Mouse (Mus musculus): ENCODE measurements around the gene Ggcx.
"Not testable (repeated sequence)": the region's sequence is repeated elsewhere in the genome, so short reads cannot be mapped to it uniquely, and the experiment has no call there.

The Ggcx gene

DNA sequence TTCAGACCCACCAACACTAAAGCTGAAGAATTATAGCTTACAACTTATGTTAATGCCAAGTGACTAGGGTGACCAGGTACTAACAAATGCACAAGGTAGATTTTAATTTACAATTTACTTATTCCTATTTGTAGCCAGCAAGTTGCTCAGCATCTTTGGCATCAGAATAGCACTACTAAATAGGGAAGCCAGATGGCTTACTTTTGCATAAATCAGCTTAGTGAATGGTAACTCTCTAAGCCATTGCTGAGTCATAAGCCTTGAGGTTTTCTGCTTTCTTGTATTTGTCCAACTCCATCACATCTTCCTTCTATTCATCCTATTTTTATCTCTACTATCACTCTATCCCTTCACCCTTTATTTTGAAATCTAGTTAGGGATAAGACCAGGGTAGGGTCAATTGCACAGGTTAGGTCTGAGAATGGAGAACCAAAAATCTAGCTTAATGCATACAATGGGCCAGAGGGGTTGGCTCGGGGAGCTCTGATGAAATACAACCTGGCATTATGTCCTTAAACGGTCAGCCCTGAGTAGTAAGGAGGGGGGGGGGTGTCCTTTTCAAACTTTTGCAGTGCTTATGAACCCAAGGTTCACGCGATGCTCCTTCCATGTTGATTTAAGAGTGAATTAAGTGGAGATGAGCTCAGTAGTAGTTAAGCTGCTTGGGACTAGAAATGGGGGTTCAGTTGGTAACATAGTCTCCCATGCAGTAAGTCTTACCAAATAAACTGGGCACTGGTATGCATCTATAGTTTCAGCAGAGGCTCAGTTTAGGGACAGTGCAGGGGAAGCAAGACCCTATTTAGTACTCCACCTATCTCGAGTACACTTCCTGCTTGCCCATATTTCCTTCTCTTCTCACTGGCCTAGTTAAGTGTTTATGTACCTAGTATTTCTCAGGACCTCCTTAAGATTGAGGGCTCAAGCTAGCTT, 17.1 kb downstream of the Ggcx start:
- DNase-seq: no peak

DNA sequence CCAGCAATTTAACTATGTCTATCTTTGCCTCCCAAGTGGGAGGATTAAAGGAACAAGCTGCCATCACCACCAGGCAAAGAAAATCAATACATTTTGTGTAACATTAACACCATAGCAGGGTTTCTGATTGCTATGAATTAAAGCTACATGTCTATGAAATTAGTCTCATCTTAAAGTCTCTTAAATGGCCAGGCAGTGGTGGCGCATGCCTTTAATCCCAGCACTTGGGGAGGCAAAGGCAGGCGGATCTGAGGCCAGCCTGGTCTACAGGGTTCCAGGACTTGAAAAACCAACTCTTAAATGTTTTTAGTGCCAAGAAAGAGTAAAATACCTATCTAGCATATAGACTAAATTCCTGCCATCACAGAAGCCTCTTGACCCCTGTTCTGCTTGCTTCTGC, 18.0 kb downstream of the Ggcx start:
- DNase-seq: no peak

- no peak for DNase-seq
These were observed 24.1 kb downstream of the Ggcx start for GRCm38 (mm10) chr6:72438226-72438625.

DNA sequence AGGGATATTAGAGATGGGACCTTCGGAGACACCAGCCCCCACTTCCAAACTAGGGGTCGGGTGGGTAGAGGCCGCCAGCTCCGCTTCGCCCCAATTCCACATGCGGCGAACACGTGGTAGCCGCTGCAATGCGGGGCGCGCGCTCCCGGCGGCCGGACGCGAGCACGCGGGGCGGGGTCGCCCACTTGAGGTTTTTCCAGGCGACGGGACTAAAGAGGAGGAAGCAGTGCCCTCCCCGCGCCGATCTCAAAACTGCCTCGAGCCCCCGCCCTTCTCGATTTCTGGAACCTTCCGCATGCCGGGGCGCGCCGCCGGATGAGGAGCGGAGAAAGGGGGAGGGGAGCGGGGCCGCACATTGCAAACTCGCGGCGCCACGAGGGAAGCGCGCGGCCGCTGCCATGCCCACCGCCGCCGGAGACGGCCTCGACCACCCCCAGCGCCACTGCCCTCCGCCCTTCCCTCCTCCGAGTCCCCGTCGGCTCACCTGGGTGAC, 24.8 kb downstream of the Ggcx start:
- peak; percentile 93 for DNase-seq

GRCm38 (mm10) chr6:72439355-72440185, 25.5 kb downstream of the Ggcx start, which contains the start of gene Mat2a:
Gene Mat2a (minus strand): TSS chr6:72439558.
- DNase-seq: peak; percentile 96

DNA sequence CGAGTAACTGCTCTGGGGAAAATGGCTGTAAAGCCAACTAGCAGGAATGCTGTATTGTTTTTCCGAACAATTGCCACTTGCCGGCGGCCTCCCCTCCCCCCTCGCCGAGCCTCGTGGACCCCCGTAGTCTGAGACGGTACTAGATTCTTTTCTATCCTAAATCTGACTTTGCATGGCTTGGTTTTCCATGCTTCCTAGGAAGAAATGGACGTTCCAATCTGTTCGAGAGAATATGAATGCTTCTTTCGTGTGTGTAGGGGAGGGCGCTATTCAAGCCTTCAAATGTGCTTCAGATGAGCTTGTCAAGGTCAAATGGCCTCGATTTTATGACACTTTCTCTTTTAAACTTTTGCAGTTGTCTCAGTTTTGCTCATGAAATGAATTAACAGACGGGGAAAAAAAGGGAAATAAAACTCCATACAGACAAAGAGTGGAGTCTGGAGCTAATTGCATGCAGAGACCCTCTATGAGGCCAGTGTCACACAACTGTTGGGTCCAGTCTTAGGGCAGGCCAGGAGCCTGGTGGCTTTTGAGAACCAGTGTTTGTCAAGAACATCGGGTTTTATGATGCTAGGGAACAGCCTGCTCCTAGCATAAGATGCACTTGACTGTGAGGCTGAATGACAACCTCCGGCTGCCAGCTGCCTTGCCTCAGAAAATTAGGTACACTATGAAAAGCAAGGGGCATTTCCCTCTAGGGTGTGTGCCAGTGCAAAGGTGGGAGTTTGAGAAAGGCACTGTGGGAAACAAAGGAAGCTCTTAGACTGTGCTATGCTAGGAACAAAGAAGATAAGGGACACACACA, 26.3 kb downstream of the Ggcx start:
- DNase-seq: no peak

DNA sequence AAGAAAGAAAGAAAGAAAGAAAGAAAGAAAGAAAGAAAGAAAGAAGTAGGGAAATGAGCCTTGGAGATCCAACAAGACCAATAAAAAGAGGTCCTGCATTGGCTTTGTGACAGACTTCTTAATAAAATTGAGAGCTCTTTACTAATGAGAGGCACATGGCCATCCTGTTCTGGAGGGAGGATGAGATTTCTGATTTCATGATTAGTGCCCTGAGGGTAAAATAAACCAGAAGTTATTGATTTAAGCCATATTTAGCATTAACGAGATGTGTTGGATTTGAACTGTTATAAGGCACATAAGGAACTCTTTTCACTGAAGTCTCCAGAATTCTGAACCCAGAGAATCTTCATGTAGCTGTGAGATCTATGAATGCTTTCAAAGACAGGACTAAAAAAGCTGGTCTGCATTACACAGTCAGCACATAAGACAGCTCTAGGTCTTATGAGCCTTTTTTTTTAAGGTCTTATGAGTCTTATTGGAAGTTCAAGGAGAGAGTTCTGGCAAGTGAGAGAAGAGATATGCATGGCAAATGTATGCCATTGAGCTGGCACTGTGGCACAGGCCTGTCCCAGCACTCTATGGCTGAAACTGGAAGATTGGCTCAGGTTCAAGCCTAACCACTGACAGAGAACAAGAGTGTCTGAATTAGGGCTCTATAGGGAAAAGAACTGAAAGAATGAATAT, 29.0 kb downstream of the Ggcx start:
- no peak for DNase-seq

- DNase-seq: no peak
These were observed 30.9 kb downstream of the Ggcx start for GRCm38 (mm10) chr6:72445011-72445410.

- DNase-seq: no peak
These were observed 33.4 kb downstream of the Ggcx start for GRCm38 (mm10) chr6:72447487-72447886.

DNA sequence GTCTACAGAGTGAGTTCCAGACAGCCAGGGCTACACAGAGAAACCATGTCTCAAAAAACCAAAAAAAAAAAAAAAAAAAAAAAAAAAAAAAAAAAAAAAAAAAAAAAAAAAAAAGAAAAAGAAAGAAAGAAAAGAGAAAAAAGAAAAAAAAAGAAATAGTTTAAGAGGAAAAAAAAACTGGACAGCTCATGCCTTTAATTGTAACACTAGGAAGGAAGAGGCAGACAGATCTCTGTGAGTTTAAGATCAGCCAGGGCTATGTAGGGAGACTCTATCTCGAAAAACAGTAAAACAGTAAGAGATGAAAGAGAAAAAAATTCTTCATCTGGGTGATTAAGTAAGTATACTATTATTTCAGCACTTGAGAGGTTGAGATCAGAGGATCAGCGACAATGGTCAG, 37.7 kb downstream of the Ggcx start:
- not testable (repeated sequence) for DNase-seq

DNA sequence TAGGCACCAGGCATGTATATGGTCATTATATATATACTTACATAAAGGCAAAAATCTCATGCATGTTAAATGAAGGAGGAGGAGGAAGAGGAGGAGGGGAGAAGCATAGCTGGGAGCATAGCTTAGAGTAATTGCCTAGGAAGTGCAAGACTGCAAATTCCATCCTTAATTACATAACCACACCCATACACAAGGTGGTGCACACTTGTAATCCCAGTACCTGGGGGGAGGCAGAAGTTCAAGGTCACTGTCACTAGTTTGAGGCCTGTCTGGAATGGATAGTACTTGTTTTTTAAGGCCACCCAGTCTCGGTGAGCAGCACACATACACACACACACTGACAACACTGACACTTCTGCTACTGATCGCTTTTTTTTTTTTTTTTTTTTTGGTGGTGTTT, 38.2 kb downstream of the Ggcx start:
- DNase-seq: no peak

DNA sequence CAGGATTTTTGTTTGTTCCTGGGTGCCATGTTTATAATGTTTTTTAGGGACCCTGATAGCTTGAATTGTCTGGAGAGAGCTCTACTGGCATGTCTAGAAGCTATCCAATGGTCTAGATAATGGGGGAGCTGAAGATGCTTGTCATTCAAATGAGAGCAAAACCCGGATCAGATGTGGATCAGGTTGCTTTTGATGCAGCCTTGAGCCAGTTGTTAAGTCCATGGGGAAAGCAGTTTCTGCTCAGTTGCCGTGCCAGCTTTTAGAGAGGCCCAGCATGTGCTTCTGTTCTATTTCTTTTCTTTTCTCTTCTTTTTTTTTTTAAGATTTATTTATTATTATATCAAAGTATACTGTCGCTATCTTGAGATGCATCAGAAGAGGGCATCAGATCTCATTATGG, 39.5 kb downstream of the Ggcx start:
- no peak for DNase-seq

- no peak for DNase-seq
These were observed 40.1 kb downstream of the Ggcx start for GRCm38 (mm10) chr6:72454072-72454746.

DNA sequence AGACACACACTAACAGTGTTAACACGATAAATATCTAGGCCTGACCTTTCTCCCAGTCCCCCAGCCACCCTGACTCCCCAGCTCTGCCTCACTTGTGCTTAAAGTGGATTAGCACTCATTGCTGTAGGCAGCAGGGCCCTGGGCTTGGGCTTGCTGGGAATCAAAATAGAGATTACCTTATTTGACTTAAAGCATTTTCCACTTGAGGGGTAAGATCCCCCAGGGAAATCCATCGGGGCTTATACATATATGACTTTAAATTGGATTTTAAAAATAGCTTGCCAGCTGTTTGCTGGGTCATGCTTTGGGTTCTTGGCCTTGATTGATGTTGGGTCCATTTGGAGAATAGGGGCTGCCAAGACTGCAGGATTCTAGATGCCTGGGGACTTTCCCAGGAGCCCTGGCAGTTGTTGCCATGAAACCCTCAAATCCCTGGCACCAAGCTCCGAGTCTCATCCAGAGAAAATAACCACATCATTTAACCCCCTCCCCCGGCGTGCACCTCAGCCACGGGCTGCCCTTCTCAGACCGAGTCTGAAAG, 40.8 kb downstream of the Ggcx start:
- peak; percentile 21 for DNase-seq

- DNase-seq: no peak
These were observed 42.5 kb downstream of the Ggcx start for GRCm38 (mm10) chr6:72456567-72456966.

DNA sequence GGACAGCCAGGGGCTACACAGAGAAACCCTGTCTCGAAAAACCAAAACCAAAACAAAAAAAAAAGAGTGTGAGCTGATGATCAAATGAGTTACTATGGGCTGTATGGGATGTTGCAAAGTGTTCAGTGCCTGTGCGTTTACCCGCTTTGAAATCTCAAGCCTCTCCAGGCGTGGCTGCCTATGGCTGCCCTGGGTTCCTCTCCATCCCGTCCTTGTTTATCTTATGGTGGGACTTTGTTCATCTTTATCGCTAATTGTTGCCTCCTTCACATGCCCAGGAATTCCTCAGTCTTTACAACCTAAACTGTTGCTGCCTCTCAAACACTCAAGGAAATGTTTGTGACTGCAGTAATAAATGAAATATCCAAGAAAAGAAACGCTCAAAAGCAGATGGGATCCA, 44.3 kb downstream of the Ggcx start:
- DNase-seq: no peak

GRCm38 (mm10) chr6:72458921-72459320, 44.8 kb downstream of the Ggcx start:
- no peak for DNase-seq

DNA sequence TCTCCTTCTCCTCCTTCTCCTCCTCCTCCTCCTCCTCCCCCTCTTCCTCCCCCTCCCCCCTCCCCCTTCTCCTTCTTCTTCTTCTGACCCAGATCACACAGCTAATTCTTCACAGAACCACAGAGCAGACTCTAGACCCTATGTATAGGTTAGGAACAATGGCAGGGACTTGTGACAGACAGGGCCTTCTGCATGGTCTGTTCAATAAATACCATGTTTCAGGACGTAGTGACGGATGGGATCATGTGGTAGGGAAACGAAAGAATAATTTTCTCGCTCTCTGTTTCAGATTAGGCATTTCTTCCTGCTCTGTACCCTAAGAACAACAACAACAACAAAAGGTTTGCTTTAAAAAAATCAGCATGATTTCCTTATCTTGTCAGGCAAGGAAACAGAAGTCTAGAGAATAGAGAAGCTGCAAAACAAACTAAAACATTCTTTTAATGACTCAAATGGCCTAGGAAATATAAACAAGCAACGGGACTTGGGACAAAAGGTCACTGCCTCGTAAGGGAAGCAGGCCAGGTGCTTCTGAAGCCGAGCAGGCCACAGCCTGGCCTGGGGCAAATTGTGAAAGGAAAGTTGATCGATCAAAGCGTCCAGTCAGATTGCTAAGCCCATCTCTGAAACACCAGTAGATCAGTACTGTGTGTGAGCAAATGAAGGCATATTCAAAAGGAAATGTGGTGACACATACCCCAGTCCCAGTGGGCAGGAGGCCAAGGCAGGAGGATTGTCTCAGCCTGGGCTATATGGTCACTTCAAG, 46.1 kb downstream of the Ggcx start:
- DNase-seq: no peak

- not testable (repeated sequence) for DNase-seq
These were observed 48.6 kb downstream of the Ggcx start for GRCm38 (mm10) chr6:72462550-72463257.
